Mouse (Mus musculus) brain, embryonic 18.5 days (tissue): ENCODE data around the gene Cntrl.

Experiments used
- DNase-seq: peaks from one replicate; pipeline ENCODE4 v3.0.0-alpha.2; 2012; ENCODE audit warnings: low read depth, low spot score

The Cntrl gene

GRCm38 (mm10) chr2:35216701-35217100 lies 107.4 kb downstream of the Cntrl start:
- no peak for DNase-seq

- DNase-seq = no peak
Measured at GRCm38 (mm10) chr2:35218736-35219135, 109.4 kb downstream of the Cntrl start.

- no peak for DNase-seq
Measured at GRCm38 (mm10) chr2:35222822-35223391, 113.6 kb downstream of the Cntrl start.

GRCm38 (mm10) chr2:35224285-35224684 lies 115.0 kb downstream of the Cntrl start:
- DNase-seq = no peak

DNA sequence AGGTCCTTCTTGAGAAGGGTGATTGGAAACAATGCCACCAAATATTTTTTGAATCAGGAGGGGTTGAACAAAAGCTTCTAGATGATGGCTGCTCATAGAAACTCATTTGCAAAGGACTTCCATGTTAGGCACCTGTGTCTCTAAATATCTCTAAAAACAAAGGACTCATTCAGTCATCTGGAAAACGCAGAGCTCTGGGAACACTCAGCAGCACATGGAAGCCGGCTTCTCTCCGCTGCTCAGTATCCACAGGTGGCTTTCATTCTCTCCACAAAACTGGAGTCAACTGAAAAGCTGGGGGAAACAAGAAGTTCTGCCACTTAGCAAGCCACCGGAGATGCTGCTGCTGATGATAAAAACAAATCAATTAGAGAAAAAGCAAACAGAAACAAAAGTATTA lies 118.9 kb downstream of the Cntrl start:
- no peak for DNase-seq
